Mouse (Mus musculus) heart, postnatal 0 days (tissue): ENCODE results near the gene Creb5. TPM values are rescaled to one million over a fixed set of nuclear protein-coding genes. Genes with fewer than 3 reads are reported as not detected.

ENCODE experiments used
- ATAC-seq: fragments of 200-750 bp; cut with Nextera tagmentation; 2 replicates; pipeline ENCODE4 v1.8.0; 2017; ENCODE audit warnings: low read depth, moderate number of reproducible peaks, moderate library complexity; ENCODE audit not compliant: insufficient read depth
- DNase-seq: peaks from one replicate; pipeline ENCODE4 v3.0.0-alpha.2; 2016; ENCODE audit warnings: low spot score
- H3K27ac ChIP-seq: fragments of 300-500 bp; sonication (generic); 2 replicates; pipeline ENCODE4 v1.5.1; 2014; ENCODE audit warnings: low read depth, mild to moderate bottlenecking
- H3K27me3 ChIP-seq: fragments of 300-500 bp; sonication (generic); 2 replicates; pipeline ENCODE4 v1.6.1; 2014; ENCODE audit warnings: low read length, mixed read lengths; ENCODE audit not compliant: control insufficient read depth, insufficient read depth
- H3K36me3 ChIP-seq: fragments of 300-500 bp; sonication (generic); replicated peaks from 2 replicates; pipeline ENCODE4 v1.6.1; 2014; ENCODE audit warnings: low read length, mixed read lengths; ENCODE audit not compliant: control insufficient read depth, insufficient read depth
- H3K4me1 ChIP-seq: fragments of 300-500 bp; sonication (generic); 2 replicates; pipeline ENCODE4 v1.6.1; 2014; ENCODE audit warnings: antibody characterized with exemption; ENCODE audit not compliant: control insufficient read depth, insufficient read depth
- H3K4me2 ChIP-seq: fragments of 300-500 bp; sonication (generic); 2 replicates; pipeline ENCODE4 v1.6.1; 2014; ENCODE audit warnings: low read depth, mild to moderate bottlenecking, low read length, moderate library complexity
- H3K4me3 ChIP-seq: fragments of 300-500 bp; sonication (generic); 2 replicates; pipeline ENCODE4 v1.5.1; 2014; ENCODE audit warnings: low read depth, low read length
- H3K9ac ChIP-seq: fragments of 300-500 bp; sonication (generic); replicated peaks from 2 replicates; pipeline ENCODE4 v1.6.1; 2014; ENCODE audit warnings: low read depth, low read length, mixed read lengths
- H3K9me3 ChIP-seq: fragments of 300-500 bp; sonication (generic); replicated peaks from 2 replicates; pipeline ENCODE4 v1.6.1; 2016; ENCODE audit warnings: low read length; ENCODE audit not compliant: control insufficient read depth
- CTCF ChIP-seq: IDR thresholded peaks from 2 replicates; pipeline ENCODE4 v1.5.1; 2016; ENCODE audit warnings: antibody characterized with exemption, control low read depth, low read depth
- EP300 ChIP-seq: IDR thresholded peaks from 2 replicates; pipeline ENCODE4 v1.6.1; 2016; ENCODE audit warnings: antibody characterized with exemption, low read depth
- WGBS: fragments of 180-500 bp; shearing (Covaris S2); extraction: QIAGEN DNeasy Blood & Tissue Kit; methylation state at CpG from one replicate; pipeline ENCODE4 v1.1.7; 2014; 5-methylcytosine and 5-hydroxymethylcytosine counted together
- polyA plus RNA-seq: library from polyadenylated mRNA; unstranded; fragments of >200 nt; fragmentation: Nextera tagmentation; extraction: Ambion mirVana; gene quantifications from 2 replicates; pipeline ENCODE4 v1.2.1, GENCODE M21; 2015
- total RNA-seq: library from RNA; depleted of rRNA; stranded (reverse); fragments of >200 nt; gene quantifications from 2 replicates; pipeline ENCODE4 v1.2.3, GENCODE M21; 2014; ENCODE audit warnings: low replicate concordance

Gene Creb5
- total and polyA plus RNA-seq, 2 experiments from 2014 or later, result 13.5 to 17.8 TPM

DNA sequence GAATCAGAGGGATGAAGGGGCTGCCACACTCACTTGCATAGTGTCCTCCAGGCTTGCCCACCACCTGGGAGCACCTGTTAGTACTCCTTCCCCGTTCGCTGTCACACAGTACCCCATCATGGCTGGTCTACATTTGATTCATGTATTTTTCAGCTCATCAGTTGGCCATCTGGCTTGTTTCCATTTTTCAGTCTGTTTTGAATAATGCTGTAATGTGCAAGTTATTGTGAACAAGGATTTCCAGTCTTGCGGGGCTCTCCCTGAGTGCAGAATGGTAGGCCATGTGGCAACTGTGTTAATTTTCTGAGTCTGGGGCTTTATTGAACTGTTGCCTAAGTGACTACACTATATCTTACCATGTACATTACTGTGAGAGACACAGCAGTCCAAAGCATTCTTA is 369.4 kb downstream of the Creb5 start:
- ATAC-seq, result no peak
- Histone ChIP-seq H3K36me3 (no peaks in the 10 kb centered on the region), H3K4me1 (no peaks in the 10 kb centered on the region)

DNA sequence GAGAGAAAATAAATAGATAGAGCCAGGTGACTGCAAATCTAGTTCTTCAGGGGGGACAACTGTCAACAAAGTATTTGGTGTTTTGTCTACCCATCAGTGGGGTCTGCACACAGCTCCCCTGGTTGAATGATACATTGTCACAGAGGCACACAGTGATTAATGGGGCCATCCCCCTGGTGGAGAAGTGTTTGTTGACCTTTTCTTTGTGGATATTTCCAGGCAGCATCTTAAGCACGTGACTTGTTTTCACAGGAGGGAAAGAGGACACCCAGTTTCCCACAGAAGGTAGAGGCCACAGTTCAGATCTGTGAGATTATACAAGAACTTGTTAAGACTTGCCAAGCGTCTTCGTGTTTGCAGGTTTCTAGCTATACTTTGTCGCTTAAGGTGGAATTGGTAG is 370.4 kb downstream of the Creb5 start:
- DNase-seq, result no peak
- no peak overlapping the region for H3K27ac ChIP-seq
- H3K4me2 ChIP-seq, result no peak overlapping the region
- 77% methylated on average over 4 of the region's 4 CpGs for WGBS
- H3K27me3 ChIP-seq, result no peaks in the 10 kb centered on the region
- H3K9ac ChIP-seq, result no peak overlapping the region
- no peak for ATAC-seq
- H3K4me1 ChIP-seq, result no peaks in the 10 kb centered on the region
- H3K36me3 ChIP-seq, result no peaks in the 10 kb centered on the region
- TF ChIP-seq CTCF (no peak), EP300 (no peak)
- H3K4me3 ChIP-seq, result no peak overlapping the region
- no peaks in the 10 kb centered on the region for H3K9me3 ChIP-seq

More for the DNA sequence above, 369.4 kb downstream of the Creb5 start:
- TF ChIP-seq CTCF (no peak), EP300 (no peak)
- no peaks in the 10 kb centered on the region for H3K9me3 ChIP-seq
- no peak overlapping the region for H3K4me2 ChIP-seq
- H3K27me3 ChIP-seq, result no peaks in the 10 kb centered on the region
- DNase-seq, result no peak
- H3K4me3 ChIP-seq, result no peak overlapping the region
- no peak overlapping the region for H3K27ac ChIP-seq
- WGBS, result 88% methylated on average over 3 of the region's 3 CpGs
- H3K9ac ChIP-seq, result no peak overlapping the region

DNA sequence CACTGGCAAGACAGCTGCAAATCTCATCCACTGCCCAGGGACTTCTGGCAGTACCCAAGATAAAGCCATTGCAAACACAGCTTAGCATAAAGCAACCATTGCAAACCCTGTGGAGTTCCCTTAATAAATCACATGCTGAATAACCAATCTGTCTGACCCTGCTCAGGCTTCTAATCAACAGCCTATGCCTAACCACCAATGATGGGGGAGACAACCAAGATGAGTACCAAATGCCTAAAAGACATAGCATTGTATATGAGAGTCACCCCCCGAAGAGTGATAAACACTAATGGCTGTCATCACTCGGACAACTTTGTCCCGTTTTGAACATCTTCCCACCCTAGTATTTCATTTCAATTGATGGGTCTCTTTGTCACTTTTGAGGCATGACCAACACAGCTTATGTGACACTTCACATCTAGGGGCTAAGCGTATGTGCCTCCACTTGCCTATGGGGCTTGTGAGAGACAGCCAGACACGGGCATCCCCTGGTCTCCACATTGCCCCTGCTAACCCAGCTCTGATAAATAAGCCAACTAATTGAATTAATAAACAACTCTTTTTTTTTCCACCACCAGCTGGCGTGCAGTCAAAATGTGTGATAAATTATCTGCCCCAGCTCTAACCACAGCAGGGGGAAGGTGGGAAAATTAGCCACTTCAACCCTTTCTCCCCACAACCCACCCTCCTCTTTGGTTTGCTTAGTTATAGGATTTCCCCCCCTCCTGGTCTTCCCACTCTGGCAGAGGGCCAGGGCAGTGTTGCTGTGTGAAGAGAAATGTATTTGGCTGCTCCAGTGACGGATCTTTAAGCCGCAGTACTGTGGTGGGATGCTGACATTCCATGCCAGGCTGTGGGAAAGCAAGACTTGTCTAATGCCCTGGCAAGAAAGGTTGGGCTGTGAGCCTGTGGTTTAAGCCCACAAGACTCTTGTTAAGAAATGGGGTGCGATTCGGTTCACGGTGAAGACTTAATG is 376.1 kb downstream of the Creb5 start:
- DNase-seq (no peak), ATAC-seq (no peak)
- H3K9ac ChIP-seq, result no peak overlapping the region
- H3K4me2 ChIP-seq, result no peak overlapping the region
- H3K4me3 ChIP-seq, result no peak overlapping the region
- no peak for TF ChIP-seq EP300
- no peak; the same call in 1 of the 2 replicates for TF ChIP-seq CTCF
- H3K27me3 ChIP-seq, result no peaks in the 10 kb centered on the region
- 65% methylated on average over 11 of the region's 11 CpGs for WGBS
- H3K36me3 ChIP-seq, result 0 out of 2 replicates have a peak, but pooled peaks cover 2% of the 10 kb centered on the region
- H3K9me3 ChIP-seq, result no peaks in the 10 kb centered on the region
- H3K4me1 ChIP-seq, result no peaks in the 10 kb centered on the region
- no peak overlapping the region for H3K27ac ChIP-seq

DNA sequence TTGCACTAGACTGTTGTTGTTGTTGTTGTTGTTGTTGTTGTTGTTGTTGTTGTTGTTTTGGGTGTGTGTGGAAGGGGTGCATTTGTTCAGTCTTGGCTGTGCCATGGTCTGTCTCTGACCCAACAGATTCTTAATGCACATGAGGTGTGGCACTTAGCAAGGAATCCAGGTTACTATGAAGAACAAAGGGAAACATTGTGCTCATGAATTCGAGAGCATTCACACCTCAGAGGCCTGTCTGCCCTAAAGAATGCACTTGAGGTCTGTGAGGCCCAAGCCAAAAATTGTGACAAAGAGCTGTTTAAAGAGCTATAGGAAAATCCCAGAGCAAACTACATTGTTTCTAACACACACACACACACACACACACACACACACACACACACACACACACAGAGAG is 377.7 kb downstream of the Creb5 start:
- H3K27me3 ChIP-seq, result no peaks in the 10 kb centered on the region

DNA sequence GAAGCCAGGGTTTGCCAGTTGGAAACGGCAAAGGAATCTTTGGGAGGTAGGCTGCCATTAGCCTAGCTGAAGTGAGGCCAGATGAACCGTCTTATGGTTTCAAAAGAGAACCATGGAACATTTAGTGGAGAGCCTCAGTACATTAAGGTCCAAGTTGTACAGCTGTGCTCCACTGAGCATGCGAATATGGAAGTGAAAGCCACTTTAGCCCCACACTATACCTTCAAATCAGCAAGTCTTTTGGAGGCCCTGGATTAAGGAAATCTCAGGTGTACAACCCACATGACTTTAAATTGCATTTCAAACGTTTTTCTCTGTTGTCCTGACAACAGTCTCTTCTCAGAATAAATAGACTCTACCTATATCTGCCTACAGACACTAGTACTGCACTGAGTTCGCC is 379.4 kb downstream of the Creb5 start:
- no peak overlapping the region for H3K27ac ChIP-seq
- H3K36me3 ChIP-seq, result 0 out of 2 replicates have a peak, but pooled peaks cover 2% of the 10 kb centered on the region
- no peak for ATAC-seq
- 68% methylated on average over 5 of the region's 5 CpGs for WGBS
- H3K4me1 ChIP-seq, result no peaks in the 10 kb centered on the region
- no peaks in the 10 kb centered on the region for H3K27me3 ChIP-seq
- H3K4me3 ChIP-seq, result no peak overlapping the region
- no peak overlapping the region for H3K4me2 ChIP-seq
- no peaks in the 10 kb centered on the region for H3K9me3 ChIP-seq
- no peak for DNase-seq
- no peak overlapping the region for H3K9ac ChIP-seq
- TF ChIP-seq CTCF (no peak), EP300 (no peak)

More for the DNA sequence above, 377.7 kb downstream of the Creb5 start:
- no peaks in the 10 kb centered on the region for H3K4me1 ChIP-seq
- no peak for ATAC-seq
- no peak for DNase-seq
- 42% methylated on average over 1 of the region's 1 CpGs for WGBS
- H3K9ac ChIP-seq, result no peak overlapping the region
- no peaks in the 10 kb centered on the region for H3K9me3 ChIP-seq
- no peak overlapping the region for H3K4me2 ChIP-seq
- no peak overlapping the region for H3K4me3 ChIP-seq
- TF ChIP-seq EP300 (no peak), CTCF (no peak)
- no peak overlapping the region for H3K27ac ChIP-seq
- H3K36me3 ChIP-seq, result 0 out of 2 replicates have a peak, but pooled peaks cover 2% of the 10 kb centered on the region
